Mouse (Mus musculus) E14TG2a.4 (cell line): ENCODE results near the gene Vtn.

Experiments used
- CTCF ChIP-seq: conservative IDR thresholded peaks from 2 replicates; pipeline ENCODE4 v1.5.1; 2014; ENCODE audit warnings: low read length
- NANOG ChIP-seq: IDR thresholded peaks from 2 replicates; pipeline ENCODE4 v1.6.1; 2014; ENCODE audit warnings: borderline replicate concordance, low read length, mixed read lengths
- POU5F1 ChIP-seq: IDR thresholded peaks from 2 replicates; pipeline ENCODE4 v1.6.1; 2014; ENCODE audit warnings: low read length, borderline replicate concordance

DNA sequence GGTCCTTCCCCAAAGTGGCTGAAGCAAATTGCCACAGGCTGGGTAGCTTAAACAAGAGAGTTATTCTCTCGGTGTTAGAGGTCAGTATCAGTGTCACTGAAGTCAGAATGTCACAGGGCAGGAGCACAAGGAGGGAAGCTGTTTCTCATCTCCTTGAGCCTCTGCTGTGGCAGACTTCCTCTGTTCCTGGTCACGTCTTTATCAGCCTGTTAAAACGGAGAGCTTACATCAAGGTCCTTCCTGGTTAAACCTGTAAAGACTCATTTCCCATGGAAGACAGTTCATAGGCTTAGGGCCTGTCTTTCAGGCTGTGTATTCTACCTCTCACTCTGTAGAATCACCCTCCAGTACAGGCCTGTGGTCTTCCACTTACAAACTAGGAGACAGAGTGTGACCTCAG, 31.0 kb upstream of the Vtn start:
- TF ChIP-seq CTCF (no peak), NANOG (no peak), POU5F1 (no peak)
